Mouse (Mus musculus) adipose tissue, adult 10 weeks (tissue): ENCODE data around the gene Cabp4. TPM values are rescaled to one million over a fixed set of nuclear protein-coding genes. Genes with fewer than 3 reads are reported as not detected.

ENCODE experiments used
- polyA plus RNA-seq: library from polyadenylated mRNA; stranded (reverse); fragments of 350-450 nt; fragmentation: Illumina TruSeq; extraction: RNeasy Lipid Tissue Mini Kit (QIAGEN cat#74804); gene quantifications from one replicate; pipeline ENCODE4 v1.2.3, GENCODE M21; 2014; ENCODE audit warnings: low read depth, low replicate concordance

Cabp4 gene
- 1.1 TPM for polyA plus RNA-seq

DNA sequence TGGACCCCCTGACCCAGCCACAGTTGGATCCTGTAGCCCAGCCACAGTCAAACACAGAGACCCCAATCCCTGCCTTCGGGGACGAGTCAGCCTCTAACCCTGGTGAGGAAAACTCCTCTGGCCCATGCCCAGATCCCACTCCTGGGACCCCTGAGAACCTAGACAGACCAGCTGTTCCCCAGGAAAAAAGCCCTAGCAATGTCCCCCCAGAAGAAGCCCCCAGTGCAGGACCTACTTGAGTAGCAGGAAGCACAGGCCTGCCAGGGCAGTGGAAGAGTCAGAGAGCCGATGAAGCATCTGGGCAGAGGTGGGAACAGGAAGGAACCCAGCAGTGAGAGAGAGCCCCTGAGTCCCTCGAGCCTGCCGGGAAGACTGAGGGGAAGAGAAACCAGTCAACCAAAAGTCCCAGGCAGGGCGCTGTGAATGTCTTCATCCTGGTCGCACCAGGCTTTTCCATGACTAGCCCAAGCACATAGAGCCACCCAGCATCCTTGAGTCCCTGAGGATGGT lies at the start of gene Cabp4:
TSS of gene Cabp4 (minus strand) at position 275 of the 510 bp plus-strand sequence.

DNA sequence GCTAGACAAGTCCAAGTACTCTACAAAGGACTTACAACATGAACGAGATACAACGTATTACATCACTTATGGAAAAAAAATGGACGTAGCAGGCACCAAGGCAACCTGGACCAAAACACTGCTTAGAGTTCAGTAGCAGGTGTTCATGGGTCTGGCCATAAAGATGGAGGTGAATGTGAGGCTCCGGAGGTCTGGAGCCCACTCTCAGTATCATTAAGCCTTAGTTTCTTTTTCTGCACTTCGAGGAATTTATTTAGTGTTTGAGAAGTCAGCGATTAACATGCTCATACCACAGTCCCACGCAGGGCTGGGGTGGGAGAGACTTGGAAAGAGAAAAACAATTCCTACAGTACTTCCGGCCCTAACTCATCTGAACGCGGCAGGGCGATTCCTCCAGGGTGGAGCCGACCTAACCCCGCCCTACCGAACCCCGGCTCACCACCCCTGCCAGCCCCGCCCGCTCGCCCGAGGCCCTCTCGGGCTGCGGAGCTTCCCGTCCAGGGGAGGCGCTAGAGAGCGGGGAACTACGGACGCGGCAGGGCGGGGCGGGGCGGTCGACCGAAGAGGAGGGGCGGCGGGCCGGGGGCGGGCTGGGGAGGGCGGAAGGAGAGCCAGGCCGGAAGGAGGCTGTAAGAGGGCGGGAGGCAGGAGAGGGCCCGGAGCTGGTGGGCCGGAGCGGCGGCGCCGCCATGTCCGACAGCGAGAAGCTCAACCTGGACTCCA lies 47.9 kb upstream of the Cabp4 start, which contains the start of gene Ppp1ca:
TSS of gene Ppp1ca (plus strand) at position 538 of the 723 bp plus-strand sequence.

DNA sequence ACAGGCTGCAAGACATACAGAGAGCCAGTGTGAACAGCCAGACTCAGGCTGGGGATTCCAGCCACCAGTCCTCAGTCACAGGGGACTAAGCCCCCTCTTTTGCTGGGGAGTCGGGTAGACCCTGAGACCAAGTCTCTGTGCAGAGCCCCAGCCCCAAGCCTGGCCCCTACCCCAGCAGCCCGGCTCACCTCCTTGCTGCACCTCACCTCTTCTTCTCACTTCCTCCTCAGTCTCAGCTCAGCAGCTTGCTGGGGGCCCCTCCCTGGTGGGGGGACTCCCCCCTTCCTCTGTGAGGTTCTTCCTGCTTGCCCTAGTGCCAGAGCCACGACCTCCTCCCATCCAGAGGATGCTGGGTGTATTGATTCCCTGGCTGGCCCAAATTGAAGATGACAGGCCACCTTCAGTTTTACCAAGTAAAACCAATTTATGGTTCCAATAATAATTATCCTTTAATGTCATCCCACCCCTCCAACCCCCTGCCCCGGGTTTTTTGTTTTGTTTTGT lies 47.0 kb upstream of the Cabp4 start, which contains the start of gene Tbc1d10c:
TSS of gene Tbc1d10c (minus strand) at position 454 of the 504 bp plus-strand sequence.

DNA sequence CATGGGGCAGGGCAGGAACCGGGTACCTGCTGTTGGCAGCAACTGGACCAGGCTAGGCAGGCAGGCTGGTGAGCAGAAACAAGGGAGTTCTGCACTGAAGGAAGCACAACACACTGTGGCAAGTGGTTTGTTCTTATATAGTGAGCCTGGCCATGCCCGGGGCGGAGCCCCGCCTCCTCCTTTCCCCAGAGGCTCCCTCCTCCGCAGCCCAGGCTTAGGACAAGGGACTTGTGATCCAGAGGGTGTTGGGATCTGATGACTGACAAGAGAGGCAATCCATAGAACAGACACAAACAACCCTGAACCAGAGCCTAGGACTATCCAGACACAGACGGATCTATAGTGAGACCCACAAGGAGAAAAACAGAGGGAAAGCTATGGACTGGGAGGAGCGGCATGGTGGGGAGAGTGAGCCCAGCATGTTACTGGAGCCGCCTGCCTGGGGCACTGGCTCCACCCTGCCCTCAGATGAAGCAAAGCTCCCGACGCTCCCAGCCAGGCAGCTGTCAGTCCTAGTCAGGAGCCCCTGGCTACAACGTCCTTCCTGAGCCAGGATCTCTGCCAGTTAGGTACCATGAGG lies 31.6 kb upstream of the Cabp4 start, which contains the start of gene Carns1:
TSS of gene Carns1 (minus strand) at position 112 of the 580 bp plus-strand sequence.

DNA sequence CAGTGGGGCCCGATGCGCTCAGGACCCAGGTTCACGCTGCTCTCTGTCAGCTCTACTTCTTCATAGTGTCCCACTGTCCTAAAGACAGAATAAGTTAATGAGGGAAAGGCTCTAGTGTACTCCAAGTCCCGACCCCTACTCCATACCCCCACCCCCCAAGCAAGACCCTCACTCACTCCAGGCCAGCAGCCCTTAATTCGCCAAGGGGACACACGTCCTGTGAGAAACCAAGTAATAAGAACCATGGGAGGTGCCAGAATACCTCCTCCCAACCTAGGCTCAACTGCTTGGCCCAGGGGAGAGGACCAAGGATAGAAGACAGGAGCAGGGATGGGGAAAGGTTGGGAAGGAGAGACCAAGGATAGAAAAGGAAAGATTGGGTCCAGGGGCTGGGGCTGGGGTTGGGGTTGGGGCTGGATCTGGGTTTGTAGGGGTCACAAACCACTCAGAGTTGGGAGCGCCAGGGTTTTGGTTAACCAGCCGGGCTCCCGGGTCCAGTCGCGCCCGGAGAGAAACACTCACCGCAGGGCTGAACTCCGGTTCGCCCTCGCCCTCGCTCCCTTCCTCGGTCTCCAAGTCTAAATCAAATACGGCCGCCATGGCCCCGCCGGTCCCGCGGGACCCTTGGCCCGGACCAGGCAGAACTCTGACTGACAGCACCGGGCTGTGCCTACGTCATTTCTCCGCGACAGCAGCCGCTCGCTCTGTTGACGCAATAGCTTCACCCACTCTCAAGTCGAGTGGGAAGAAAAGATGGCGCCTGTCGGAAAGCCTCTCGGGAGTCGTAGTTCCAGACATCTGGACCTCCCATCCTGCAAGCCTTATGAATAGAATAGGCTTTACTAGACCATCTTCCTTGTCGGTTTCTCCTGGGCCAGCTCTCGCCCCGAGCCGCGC lies 19.1 kb upstream of the Cabp4 start, which contains the start of gene Rps6kb2:
TSS of gene Rps6kb2 (minus strand) at position 709 of the 897 bp plus-strand sequence.

DNA sequence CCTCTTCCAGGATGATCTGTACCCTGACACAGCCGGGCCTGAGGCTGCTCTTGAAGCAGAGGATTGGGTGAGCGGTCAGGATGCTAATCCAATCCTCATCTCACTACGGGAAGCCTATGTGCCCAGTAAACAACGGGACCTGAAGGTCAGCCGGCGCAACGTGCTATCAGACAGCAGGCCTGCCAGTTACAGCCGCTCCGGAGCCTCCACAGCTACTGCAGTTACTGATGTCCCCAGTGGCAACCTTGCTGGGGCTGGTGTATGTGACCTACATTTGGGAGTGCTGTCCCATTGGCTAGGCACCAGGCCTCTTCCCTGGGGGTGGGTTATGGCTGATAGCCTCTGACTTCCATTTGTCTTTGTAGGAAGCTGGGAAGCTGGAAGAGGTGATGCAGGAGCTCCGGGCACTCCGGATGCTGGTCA lies 9.4 kb upstream of the Cabp4 start, which contains the start of gene Ptprcap:
TSS of gene Ptprcap (plus strand) at position 373 of the 423 bp plus-strand sequence.

GRCm38 (mm10) chr19:4148491-4148806 lies 4.6 kb upstream of the Cabp4 start, which contains the start of gene Coro1b:
Gene Coro1b, plus strand, starts transcription at chr19:4148619.

GRCm38 (mm10) chr19:4139446-4139845 lies 4.4 kb downstream of the Cabp4 start, which contains the start of gene Gpr152:
Gene Gpr152, plus strand, starts transcription at chr19:4139787.

DNA sequence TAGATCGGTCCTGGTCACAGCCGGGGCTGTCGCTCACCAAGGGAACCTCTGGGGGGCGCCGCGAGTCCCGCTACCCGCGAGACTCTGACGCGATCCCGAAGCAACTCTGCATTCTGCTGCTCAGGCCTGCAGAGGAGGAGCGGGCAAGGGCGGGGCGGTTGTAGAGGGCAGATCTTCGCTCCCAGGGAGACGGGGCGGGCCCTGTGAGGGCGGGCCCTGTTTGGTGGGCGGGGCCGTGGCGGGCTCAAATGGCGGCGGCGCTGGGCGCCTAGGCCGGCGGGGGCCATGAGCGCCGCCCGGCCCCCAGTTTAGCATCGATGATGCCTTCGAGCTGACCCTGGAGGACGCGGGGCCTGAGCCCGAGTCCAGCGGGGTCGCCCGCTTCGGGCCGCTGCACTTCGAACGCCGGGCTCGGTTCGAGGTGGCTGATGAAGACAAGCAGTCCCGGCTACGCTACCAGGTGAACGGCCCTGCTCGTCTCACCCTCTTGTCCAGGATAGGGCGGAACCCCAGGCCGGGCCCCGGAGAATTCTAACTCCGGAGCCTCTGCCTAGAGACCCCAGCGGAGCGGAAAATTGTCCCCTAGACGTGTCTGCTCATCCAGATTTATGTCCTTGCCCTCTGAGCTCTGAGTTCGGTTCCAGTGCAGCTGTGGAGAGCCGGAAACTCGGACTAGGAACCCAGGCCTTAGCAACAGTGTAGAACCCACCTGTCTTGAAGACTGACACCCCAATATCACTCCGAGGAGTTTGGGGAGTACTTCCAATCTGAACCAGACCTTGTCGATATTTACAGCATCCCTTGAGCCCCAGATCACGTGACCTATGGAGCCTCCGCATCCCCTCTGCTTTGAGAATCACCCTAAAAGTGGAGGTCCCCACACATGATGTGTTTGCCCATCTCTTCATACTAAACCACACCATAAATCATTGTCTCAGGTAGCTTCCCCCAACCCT lies 17.8 kb downstream of the Cabp4 start, which contains the start of gene Aip:
TSS of gene Aip (minus strand) at position 118 of the 956 bp plus-strand sequence.

GRCm38 (mm10) chr19:4099837-4100717 lies 43.8 kb downstream of the Cabp4 start, which contains the start of gene Pitpnm1:
Gene Pitpnm1, plus strand, starts transcription at chr19:4099998.

DNA sequence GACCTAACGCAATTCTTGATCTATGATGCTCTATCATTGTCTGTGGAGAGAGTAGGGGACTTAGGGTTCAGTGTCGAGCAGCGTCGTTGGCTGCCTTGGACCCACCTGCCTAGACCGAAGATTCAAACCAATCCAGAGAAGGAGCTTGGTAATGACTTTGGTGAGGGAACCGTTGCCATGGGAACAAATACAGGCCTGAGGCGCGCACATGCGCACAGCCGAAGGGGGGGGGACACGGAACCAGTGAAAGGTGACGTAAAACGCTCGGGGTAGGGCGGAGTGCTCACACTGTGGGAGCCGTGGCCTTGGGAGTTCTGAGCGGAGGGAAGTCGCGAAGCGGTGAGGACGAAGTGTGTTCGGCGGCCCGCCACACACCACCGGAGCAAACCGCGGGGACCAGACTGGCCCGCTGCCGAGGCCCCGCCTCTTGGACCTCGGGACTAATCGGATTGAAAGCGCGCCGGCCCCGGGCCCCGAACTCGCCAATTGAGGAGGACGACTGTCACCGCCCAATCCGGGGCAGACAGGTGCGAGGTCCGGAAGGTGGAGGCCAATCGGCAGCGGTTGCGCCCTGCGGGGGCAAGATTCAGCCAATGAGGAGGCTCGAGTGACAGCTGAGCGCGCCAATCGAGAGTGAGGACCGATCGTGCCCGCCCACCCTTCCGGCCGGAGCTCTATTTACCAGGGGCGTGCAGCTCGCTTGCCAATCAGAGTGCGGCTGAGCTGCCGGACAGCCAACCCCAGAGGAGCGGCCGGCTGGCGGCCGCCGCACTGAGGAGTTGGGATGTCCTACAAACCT lies 47.0 kb downstream of the Cabp4 start, which contains the start of gene Cdk2ap2:
TSS of gene Cdk2ap2 (plus strand) at position 541 of the 799 bp plus-strand sequence.

Other genes starting within 250 kb of the Cabp4 start
- gene Tcirg1, start 236.9 kb downstream of the Cabp4 start, polyA plus RNA-seq, result 33.4 TPM
- gene Ndufs8, start 231.3 kb downstream of the Cabp4 start, polyA plus RNA-seq, result 112 TPM
- 8.3 TPM for gene Aldh3b1, start 214.2 kb downstream of the Cabp4 start, polyA plus RNA-seq
- 55.5 TPM for gene Unc93b1, start 208.8 kb downstream of the Cabp4 start, polyA plus RNA-seq
- gene Aldh3b3, start 185.4 kb downstream of the Cabp4 start, polyA plus RNA-seq, result 0.15 TPM
- 10.9 TPM for gene Aldh3b2, start 171.7 kb downstream of the Cabp4 start, polyA plus RNA-seq
- gene Acy3, start 157.5 kb downstream of the Cabp4 start, polyA plus RNA-seq, result 32.3 TPM
- not detected for gene Tbx10, start 151.3 kb downstream of the Cabp4 start, polyA plus RNA-seq
- 25.3 TPM for gene Nudt8, start 143.5 kb downstream of the Cabp4 start, polyA plus RNA-seq
- 2.5 TPM for gene Gm49405, start 143.4 kb downstream of the Cabp4 start, polyA plus RNA-seq
- gene Doc2g, start 140.7 kb downstream of the Cabp4 start, polyA plus RNA-seq, result 3.2 TPM
- 124 TPM for gene Ndufv1, start 131.2 kb downstream of the Cabp4 start, polyA plus RNA-seq
- gene Gstp1, start 106.0 kb downstream of the Cabp4 start, polyA plus RNA-seq, result 408 TPM
- 25.3 TPM for gene Gstp2, start 98.0 kb downstream of the Cabp4 start, polyA plus RNA-seq
- 0.71 TPM for gene Gstp3, start 84.5 kb downstream of the Cabp4 start, polyA plus RNA-seq
- gene Cabp2, start 62.5 kb downstream of the Cabp4 start, polyA plus RNA-seq, result not detected
- 93.4 TPM for gene Cdk2ap2, start 46.9 kb downstream of the Cabp4 start, polyA plus RNA-seq
- gene Pitpnm1, start 44.0 kb downstream of the Cabp4 start, polyA plus RNA-seq, result 29.6 TPM
- gene Aip, start 18.2 kb downstream of the Cabp4 start, polyA plus RNA-seq, result 74.7 TPM
- 0.19 TPM for gene Gpr152, start 4.2 kb downstream of the Cabp4 start, polyA plus RNA-seq
- gene Coro1b, start 4.6 kb upstream of the Cabp4 start, polyA plus RNA-seq, result 169 TPM
- 3.3 TPM for gene Ptprcap, start 9.6 kb upstream of the Cabp4 start, polyA plus RNA-seq
- 27.2 TPM for gene Rps6kb2, start 19.3 kb upstream of the Cabp4 start, polyA plus RNA-seq
- 5.1 TPM for gene Carns1, start 31.4 kb upstream of the Cabp4 start, polyA plus RNA-seq
- gene Tbc1d10c, start 47.3 kb upstream of the Cabp4 start, polyA plus RNA-seq, result 3.5 TPM
- 434 TPM for gene Ppp1ca, start 48.0 kb upstream of the Cabp4 start, polyA plus RNA-seq
- gene Rad9a, start 57.6 kb upstream of the Cabp4 start, polyA plus RNA-seq, result 15.7 TPM
- 3.9 TPM for gene Clcf1, start 70.2 kb upstream of the Cabp4 start, polyA plus RNA-seq
- not detected for gene AC109138.7, start 70.3 kb upstream of the Cabp4 start, polyA plus RNA-seq
- 61.3 TPM for gene Pold4, start 87.9 kb upstream of the Cabp4 start, polyA plus RNA-seq
- gene Ssh3, start 125.1 kb upstream of the Cabp4 start, polyA plus RNA-seq, result 50.4 TPM
- gene Ankrd13d, start 139.1 kb upstream of the Cabp4 start, polyA plus RNA-seq, result 7.7 TPM
- 58.8 TPM for gene Grk2, start 162.2 kb upstream of the Cabp4 start, polyA plus RNA-seq